Mouse (Mus musculus) heart, embryonic 10.5 days (tissue): ENCODE measurements around the gene Soat1. TPM values are rescaled to one million over a fixed set of nuclear protein-coding genes. Genes with fewer than 3 reads are reported as not detected.
"Not testable (repeated sequence)": the region's sequence is repeated elsewhere in the genome, so short reads cannot be mapped to it uniquely, and the experiment has no call there.

Experiments used
- DNase-seq: peaks from one replicate; pipeline ENCODE4 v3.0.0-alpha.2; 2017; ENCODE audit warnings: low spot score
- H3K27ac ChIP-seq: fragments of 300-500 bp; sonication (generic); 2 replicates; pipeline ENCODE4 v1.5.1; 2016; ENCODE audit warnings: mild to moderate bottlenecking
- H3K27me3 ChIP-seq: fragments of 300-500 bp; sonication (generic); 2 replicates; pipeline ENCODE4 v1.6.1; 2016; ENCODE audit warnings: mild to moderate bottlenecking; ENCODE audit not compliant: poor library complexity, insufficient read depth, severe bottlenecking
- H3K36me3 ChIP-seq: fragments of 300-500 bp; sonication (generic); 2 replicates; pipeline ENCODE4 v1.6.1; 2016; ENCODE audit warnings: mild to moderate bottlenecking, moderate library complexity
- H3K4me1 ChIP-seq: fragments of 300-500 bp; sonication (generic); 2 replicates; pipeline ENCODE4 v1.6.1; 2016; ENCODE audit warnings: mild to moderate bottlenecking
- H3K4me3 ChIP-seq: fragments of 300-500 bp; sonication (generic); 2 replicates; pipeline ENCODE4 v1.5.1; 2016; ENCODE audit warnings: mild to moderate bottlenecking, moderate library complexity
- H3K9me3 ChIP-seq: fragments of 300-500 bp; sonication (generic); 2 replicates; pipeline ENCODE4 v1.6.1; 2016; ENCODE audit warnings: mild to moderate bottlenecking, moderate library complexity
- WGBS: fragments of 180-500 bp; shearing (Covaris S2); methylation state at CpG from one replicate; pipeline ENCODE4 v1.1.7; 2016; 5-methylcytosine and 5-hydroxymethylcytosine counted together
- polyA plus RNA-seq: library from polyadenylated mRNA; unstranded; fragments of >200 nt; fragmentation: Nextera tagmentation; extraction: Ambion mirVana; gene quantifications from 2 replicates; pipeline ENCODE4 v1.2.1, GENCODE M21; 2016

Gene Soat1
- polyA plus RNA-seq: 45.6 and 60.6 TPM in 2 replicates

DNA sequence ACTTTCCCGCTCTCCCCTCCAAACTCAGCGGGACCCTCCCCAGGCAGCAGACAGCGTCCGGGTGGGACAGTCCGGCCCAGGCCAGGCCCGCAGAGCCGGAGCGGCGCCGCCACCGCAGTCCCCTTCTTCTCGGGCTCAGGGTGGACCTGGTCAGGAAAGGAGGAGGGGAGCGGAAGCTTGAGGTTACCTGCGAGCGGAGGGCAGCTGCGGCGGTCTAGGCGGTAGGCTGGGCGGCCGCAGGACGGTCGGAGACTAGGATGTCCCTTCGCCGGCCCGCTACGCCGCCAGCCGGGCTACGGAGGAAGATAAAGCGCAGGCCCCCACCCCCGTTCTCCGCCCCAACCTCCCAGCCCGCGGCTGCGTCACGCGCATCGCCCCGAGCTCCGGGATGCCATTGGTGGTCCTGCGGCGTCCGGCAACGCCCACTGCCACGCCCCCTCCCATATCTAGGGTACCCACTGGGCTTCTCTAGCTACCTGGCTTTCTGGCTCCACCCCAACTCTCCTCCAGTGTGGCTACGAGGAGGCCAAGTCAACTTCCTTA, at the start of gene Soat1:
Gene Soat1, minus strand, starts transcription at position 371 of the 543 bp plus-strand sequence.
- Histone ChIP-seq H3K4me1 (peaks cover 17% of the 10 kb centered on the region), H3K9me3 (0 out of 2 replicates have a peak, but pooled peaks cover 2% of the 10 kb centered on the region), H3K36me3 (peaks cover 10% of the 10 kb centered on the region), H3K4me3 (peak within 1 kb of the TSS; percentile 92), H3K27me3 (no peaks in the 10 kb centered on the region), H3K27ac (peak within 1 kb of the TSS; percentile 94)
- WGBS: under 1% methylated on average over 45 of the region's 46 CpGs
- DNase-seq: peak; percentile 96

DNA sequence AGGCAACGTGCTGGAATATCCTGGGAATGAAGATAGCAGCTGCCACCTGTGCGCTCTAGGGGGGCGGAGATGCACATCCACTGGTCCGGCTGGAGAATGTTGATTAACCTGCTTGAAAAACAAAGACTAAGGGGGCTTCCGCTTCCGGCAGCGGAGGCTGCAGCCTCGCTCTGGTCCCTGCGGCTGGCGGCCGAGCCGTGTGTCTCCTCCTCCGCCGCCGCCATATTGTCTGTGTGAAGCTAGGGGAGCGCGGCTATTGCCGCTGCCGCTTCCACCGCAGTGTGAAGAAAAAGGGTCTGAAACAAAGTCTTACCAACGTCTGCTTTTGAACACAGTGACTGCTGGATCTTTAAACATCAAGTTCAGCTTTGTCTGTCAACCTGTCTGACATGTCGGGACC, 49.7 kb upstream of the Soat1 start, which contains the start of gene Gm10031:
Gene Gm10031, plus strand, starts transcription at position 171 of the 400 bp plus-strand sequence.
- H3K27me3 ChIP-seq, H3K9me3 ChIP-seq, H3K36me3 ChIP-seq, H3K4me1 ChIP-seq, H3K27ac ChIP-seq, H3K4me3 ChIP-seq, DNase-seq: not testable (repeated sequence)
- 89% methylated on average over 22 of the region's 22 CpGs for WGBS

DNA sequence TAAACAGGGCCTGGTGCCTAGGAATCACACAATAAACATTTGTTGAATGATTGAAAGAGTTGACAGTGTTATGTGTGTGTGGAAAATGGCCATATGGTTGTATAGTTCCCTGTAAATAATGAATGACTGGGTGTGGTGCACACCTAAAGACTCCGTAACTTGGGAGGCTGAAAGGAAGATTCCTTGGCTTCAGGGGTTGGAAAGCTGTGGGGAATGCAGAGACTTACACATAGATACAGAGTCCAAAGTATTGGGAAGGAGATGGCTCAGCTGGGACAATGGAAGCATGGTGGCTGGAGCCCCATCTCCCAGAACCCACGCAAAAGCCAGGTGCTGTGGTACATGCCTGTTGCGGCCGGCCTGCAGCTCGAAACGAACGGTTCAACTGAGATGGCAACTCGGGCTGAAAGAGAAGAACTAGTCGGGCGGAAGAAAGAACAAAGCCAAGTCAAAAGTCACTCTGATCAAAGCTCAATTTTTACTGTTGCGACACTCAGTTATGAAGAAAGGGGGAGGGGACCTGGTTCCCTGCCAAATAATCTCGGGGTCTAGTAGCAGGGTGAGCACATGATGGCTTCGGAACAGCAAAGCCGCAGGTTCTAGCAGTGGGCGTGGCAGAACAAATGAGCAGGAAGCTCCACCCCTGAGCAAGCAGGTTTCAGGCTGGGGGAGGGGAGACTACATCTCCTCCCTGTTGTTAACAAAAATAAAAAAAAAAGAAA, 47.8 kb upstream of the Soat1 start:
- Histone ChIP-seq H3K9me3 (no peaks in the 10 kb centered on the region), H3K4me3 (no peak overlapping the region), H3K36me3 (no peaks in the 10 kb centered on the region), H3K4me1 (no peaks in the 10 kb centered on the region), H3K27ac (no peak overlapping the region), H3K27me3 (no peaks in the 10 kb centered on the region)
- no peak for DNase-seq
- WGBS: 78% methylated on average over 15 of the region's 15 CpGs

DNA sequence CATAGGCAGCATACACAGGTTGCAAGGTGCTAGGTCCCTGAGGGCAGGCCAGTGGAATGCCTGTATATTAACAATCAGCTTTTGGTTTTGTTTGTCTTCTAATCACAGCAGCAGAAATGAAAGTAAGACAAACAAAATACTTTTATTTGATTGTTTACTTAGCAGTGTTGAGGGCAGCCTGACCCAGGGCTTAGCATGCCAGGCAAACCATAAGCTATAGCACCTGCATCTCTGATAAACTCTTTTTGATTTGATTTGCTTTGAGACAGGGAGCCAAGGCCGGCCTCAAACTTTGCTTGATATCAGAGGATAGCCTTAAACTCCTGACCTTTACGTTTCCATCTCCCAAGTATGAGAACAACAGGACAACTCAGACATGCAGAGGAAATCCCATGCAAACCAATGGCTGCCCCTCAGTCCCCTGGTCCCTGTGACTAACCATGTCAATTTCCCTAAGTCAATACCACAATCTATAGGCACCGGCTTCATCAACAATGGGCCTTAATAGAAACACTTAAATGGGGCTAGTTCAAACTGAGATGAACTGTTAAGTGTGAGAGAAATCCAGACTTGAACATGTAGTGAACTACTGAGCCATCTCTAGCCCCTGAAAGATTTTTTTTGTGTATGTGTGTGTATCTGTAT, 46.1 kb upstream of the Soat1 start:
- Histone ChIP-seq H3K9me3 (no peaks in the 10 kb centered on the region), H3K27ac (no peak overlapping the region), H3K27me3 (no peaks in the 10 kb centered on the region), H3K4me1 (no peaks in the 10 kb centered on the region), H3K4me3 (no peak overlapping the region), H3K36me3 (no peaks in the 10 kb centered on the region)
- DNase-seq: no peak
- 71% methylated on average over 3 of the region's 3 CpGs for WGBS

DNA sequence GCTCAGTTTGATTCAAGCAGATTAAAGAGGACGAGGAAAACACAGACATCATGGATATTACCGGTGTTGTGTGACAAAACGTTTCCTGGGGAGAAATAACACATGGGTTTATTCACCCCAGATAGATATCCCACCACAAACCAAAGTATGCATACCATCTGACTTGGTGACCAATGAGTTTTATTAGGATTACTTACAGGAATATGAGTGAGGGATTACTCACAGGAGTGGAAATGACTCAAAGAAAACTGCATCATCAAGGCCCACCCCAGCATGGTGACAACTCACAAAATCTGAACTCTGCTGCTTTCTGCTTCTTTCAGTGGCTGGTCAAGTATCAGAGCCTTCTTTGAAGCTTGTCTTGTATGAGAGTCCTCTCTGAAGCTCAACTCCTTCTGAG, 33.6 kb upstream of the Soat1 start:
- Histone ChIP-seq H3K4me3 (no peak overlapping the region), H3K36me3 (no peaks in the 10 kb centered on the region), H3K27ac (no peak overlapping the region), H3K9me3 (no peaks in the 10 kb centered on the region), H3K4me1 (no peaks in the 10 kb centered on the region), H3K27me3 (no peaks in the 10 kb centered on the region)
- no peak for DNase-seq
- 77% methylated on average over 3 of the region's 3 CpGs for WGBS

DNA sequence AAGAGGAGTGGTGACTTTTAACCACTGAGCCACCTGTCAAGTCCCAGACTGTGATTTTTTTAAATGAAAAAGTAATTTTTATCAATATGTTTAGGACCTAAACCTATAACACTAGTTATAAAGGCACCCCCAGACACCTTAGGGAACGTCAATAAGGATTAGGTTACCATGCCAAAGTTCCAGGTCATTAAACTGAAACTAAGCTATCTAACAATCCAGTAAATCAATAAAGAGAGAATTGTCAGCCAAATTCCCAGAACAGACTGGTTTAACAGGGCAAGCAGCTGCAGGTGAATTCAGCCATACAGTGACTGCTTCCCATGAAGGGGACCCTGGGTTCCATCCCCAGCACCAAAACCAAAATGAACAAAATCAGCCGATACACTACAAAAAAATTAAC, 31.8 kb upstream of the Soat1 start:
- no peaks in the 10 kb centered on the region for H3K36me3 ChIP-seq
- H3K4me1 ChIP-seq: no peaks in the 10 kb centered on the region
- H3K9me3 ChIP-seq: no peaks in the 10 kb centered on the region
- H3K27ac ChIP-seq: no peak overlapping the region
- H3K4me3 ChIP-seq: no peak overlapping the region
- no peak for DNase-seq
- 77% methylated on average over 2 of the region's 2 CpGs for WGBS
- no peaks in the 10 kb centered on the region for H3K27me3 ChIP-seq

DNA sequence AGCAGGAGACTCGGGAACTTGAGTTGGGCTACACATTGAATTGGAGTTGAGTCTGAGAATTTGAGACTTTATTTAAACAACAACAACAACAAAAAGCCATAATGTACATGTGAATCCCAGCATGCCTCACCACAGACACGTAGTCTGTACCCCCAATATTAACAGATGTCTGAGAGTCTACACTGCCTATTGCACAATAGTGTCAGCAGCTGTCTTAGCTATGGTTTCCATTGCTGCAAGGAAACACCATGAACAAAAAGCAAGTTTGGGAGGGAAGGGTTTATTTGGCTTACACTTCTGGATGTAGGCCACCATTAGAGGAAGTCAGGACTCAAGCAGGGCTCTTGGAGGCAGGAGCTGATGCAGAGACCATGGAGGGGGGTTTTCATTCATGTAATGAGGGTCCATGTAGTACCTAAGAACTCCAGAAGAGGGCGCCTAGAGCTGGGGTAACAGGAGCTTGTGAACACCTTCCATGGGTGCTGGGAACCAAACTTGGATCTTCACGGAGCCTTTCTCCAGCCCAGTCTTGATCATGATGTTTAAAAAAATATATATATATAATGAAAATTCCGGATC, 30.9 kb upstream of the Soat1 start:
- no peak for DNase-seq
- no peaks in the 10 kb centered on the region for H3K9me3 ChIP-seq
- no peaks in the 10 kb centered on the region for H3K27me3 ChIP-seq
- WGBS: 66% methylated on average over 5 of the region's 5 CpGs
- no peaks in the 10 kb centered on the region for H3K4me1 ChIP-seq
- H3K27ac ChIP-seq: no peak overlapping the region
- H3K36me3 ChIP-seq: no peaks in the 10 kb centered on the region
- H3K4me3 ChIP-seq: no peak overlapping the region

DNA sequence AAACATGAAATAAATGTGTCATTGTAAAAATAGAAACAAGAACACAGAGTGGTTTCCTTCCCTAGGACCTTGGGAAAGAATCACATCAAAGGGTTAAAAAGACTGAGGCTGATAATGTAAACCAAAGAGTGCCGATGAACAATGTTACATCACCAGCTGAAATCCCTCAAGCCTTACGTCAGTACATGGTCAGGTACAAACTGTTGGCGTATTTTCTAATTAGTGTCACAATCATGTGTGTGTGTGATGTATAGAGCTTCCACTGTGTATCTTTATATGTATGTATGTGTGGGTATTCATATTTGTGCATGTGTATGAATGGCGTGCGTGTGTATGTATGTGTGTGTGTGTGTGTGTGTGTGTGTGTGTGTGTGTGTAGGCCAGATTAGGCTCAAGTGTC, 22.8 kb upstream of the Soat1 start:
- WGBS: 71% methylated on average over 5 of the region's 5 CpGs
- no peaks in the 10 kb centered on the region for H3K27me3 ChIP-seq
- no peaks in the 10 kb centered on the region for H3K9me3 ChIP-seq
- H3K4me3 ChIP-seq: no peak overlapping the region
- no peaks in the 10 kb centered on the region for H3K4me1 ChIP-seq
- DNase-seq: no peak
- H3K36me3 ChIP-seq: no peaks in the 10 kb centered on the region
- H3K27ac ChIP-seq: no peak overlapping the region

DNA sequence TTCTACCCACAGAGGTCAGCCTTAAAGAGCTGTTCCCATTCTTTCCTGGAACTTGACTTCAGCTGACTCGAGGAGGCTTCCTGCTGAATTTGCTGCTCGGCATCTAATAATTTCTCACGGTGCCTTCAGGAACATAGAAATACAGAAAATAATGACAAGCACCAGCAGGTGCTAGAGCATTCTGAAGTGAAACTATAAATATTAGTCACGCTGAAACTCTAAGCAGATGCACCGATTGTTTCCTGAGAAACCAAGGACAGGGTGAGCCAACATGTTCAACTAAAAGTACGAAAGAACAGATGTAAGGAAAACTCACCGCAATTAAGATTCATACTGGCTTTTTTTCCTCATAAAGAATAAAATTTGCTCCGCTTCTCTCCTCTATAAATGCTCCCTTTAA, 20.9 kb upstream of the Soat1 start:
- no peaks in the 10 kb centered on the region for H3K36me3 ChIP-seq
- H3K27ac ChIP-seq: no peak overlapping the region
- no peaks in the 10 kb centered on the region for H3K27me3 ChIP-seq
- no peaks in the 10 kb centered on the region for H3K9me3 ChIP-seq
- DNase-seq: no peak
- no peaks in the 10 kb centered on the region for H3K4me1 ChIP-seq
- WGBS: 87% methylated on average over 8 of the region's 8 CpGs
- H3K4me3 ChIP-seq: no peak overlapping the region

DNA sequence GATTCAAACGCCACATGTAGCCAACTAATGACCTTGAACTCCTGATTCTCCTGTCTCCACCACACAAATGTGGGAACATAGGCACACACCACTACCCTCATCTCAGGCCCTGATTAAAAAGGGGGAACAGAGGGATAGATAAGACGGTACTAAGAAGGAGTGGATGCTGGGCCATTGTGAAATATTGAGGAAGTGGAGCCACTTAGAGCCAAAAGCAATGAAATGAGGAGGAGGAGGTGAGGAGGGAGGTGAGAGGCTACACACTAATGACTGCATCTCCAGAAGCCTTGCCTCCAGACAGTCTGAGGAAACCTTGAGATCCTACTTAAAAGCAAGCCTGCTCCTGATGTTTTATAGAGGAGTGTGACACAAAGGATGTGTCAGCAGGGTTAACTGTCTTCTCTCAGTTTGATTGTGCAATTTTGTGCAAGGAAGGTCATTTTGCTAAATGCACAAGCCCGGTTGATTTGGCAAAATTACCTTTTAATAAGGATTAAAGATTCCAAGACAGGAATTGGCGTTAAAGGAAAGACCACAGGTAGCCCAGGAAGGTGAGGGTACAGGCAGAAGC, 17.2 kb upstream of the Soat1 start:
- Histone ChIP-seq H3K36me3 (no peaks in the 10 kb centered on the region), H3K27me3 (no peaks in the 10 kb centered on the region), H3K27ac (no peak overlapping the region), H3K4me3 (no peak overlapping the region), H3K4me1 (no peaks in the 10 kb centered on the region), H3K9me3 (no peaks in the 10 kb centered on the region)
- WGBS: 73% methylated on average over 4 of the region's 4 CpGs
- no peak for DNase-seq

DNA sequence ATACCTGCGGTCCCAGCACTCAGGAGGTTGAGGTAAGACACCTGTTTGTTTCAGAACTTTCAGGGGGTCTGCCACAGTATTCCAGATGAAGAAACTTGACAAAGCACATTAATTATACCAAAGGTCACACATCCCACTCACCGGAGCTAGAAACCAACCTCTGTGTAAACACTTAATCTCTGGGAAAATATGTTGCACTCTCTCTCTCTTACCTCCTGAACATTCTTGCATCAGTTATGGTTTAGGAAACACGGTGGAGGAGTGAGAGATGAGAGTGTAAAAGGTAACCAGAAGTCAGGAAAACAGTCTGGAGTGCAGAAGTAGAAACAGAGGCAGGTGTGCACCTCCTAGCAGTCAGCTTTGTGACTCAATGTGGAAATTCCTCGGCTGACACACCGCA, 13.9 kb upstream of the Soat1 start:
- no peaks in the 10 kb centered on the region for H3K4me1 ChIP-seq
- no peaks in the 10 kb centered on the region for H3K27me3 ChIP-seq
- no peaks in the 10 kb centered on the region for H3K9me3 ChIP-seq
- DNase-seq: no peak
- no peak overlapping the region for H3K4me3 ChIP-seq
- no peak overlapping the region for H3K27ac ChIP-seq
- no peaks in the 10 kb centered on the region for H3K36me3 ChIP-seq
- 82% methylated on average over 5 of the region's 5 CpGs for WGBS

DNA sequence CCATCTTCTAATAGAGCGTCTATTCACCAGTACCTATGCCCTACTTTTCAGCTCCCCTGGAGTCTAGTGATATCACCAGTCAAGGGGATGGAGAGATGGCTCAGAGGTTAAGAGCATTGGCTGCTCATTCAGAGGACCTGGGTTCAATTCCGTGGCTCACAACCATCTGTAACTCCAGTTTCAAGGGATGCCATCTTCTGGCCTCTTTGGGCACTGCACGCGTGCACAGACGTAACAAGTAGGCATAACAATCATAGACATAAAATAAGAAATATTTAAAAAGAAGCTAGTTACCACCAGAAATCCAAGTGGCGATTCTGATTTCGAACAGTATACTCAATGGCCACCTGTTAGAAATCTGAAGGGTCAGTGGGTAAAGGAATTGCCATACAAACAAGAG, 13.4 kb upstream of the Soat1 start:
- Histone ChIP-seq H3K4me1 (no peaks in the 10 kb centered on the region), H3K4me3 (no peak overlapping the region), H3K27me3 (no peaks in the 10 kb centered on the region), H3K9me3 (no peaks in the 10 kb centered on the region), H3K36me3 (no peaks in the 10 kb centered on the region), H3K27ac (no peak overlapping the region)
- WGBS: 89% methylated on average over 7 of the region's 7 CpGs
- no peak for DNase-seq

DNA sequence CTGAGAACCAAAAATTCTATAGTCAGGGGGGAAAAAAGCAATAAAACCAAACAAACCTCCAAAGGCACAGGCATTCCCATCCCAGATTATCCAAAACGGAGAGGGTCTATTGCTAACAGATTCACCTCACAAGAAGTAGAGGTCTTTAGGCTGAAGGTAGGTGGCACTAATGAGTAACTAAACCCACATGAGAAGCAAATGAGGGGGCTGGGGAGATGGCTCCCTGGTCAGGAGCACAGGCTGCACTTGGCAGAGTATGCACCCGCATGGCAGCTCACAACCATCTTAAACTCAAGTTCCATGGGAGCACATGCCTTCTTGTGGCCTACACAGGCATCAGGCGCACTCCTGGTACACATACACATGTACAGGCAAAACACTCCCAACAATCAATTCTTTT, 7.7 kb upstream of the Soat1 start:
- H3K27ac ChIP-seq: no peak overlapping the region
- no peaks in the 10 kb centered on the region for H3K36me3 ChIP-seq
- no peak for DNase-seq
- H3K9me3 ChIP-seq: no peaks in the 10 kb centered on the region
- no peaks in the 10 kb centered on the region for H3K4me1 ChIP-seq
- H3K27me3 ChIP-seq: no peaks in the 10 kb centered on the region
- 82% methylated on average over 3 of the region's 3 CpGs for WGBS
- H3K4me3 ChIP-seq: no peak overlapping the region
